Mouse (Mus musculus): ENCODE data around the gene Mycbp2.

DNA sequence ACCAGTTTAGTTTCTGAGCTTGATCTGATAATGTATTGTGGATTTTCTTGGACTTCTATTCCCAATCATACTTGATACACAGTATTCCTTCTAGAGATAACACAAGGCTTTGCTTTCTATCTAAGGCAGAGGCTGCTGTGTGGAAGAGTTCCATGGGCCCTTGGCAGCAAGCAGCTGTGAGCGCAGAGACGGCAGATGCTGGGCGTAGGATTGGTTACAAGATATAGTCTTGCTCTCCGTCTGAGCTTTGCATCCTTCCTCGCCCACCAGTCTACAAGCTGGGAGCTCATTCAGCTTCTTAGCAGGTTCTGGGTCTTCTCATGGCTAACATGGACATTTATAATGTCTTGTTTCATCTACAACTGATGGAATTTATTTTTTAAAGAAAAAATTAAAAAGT is 196.5 kb downstream of the Mycbp2 start:
- TF ChIP-seq HCFC1 (IDR thresholded peaks at IDR 0.05; ENCODE audit: borderline replicate concordance, insufficient read depth, low read length) (no peak), CHD2 (IDR thresholded peaks at IDR 0.05; ENCODE audit: low read depth, low read length) (no peak), MAFK (IDR thresholded peaks at IDR 0.05; ENCODE audit: insufficient read depth, low read depth, low read length) (no peak)
